Mouse (Mus musculus) small intestine, adult 2 months (tissue): ENCODE measurements around the gene Itgb1bp1.

Experiments
- CTCF ChIP-seq: fragments of 200-500 bp; IDR thresholded peaks from 2 replicates; pipeline ENCODE4 v1.5.1; 2012; ENCODE audit warnings: low read depth, mild to moderate bottlenecking, control low read depth, inconsistent platforms, low read length, moderate library complexity, mixed read lengths; ENCODE audit not compliant: insufficient replicate concordance, insufficient read length; ENCODE audit errors: extremely low read depth
- POLR2A ChIP-seq: fragments of 200-500 bp; IDR thresholded peaks from 2 replicates; pipeline ENCODE4 v1.6.1; 2012; ENCODE audit warnings: low read depth, mild to moderate bottlenecking, control low read depth, inconsistent platforms, low read length, moderate library complexity

DNA sequence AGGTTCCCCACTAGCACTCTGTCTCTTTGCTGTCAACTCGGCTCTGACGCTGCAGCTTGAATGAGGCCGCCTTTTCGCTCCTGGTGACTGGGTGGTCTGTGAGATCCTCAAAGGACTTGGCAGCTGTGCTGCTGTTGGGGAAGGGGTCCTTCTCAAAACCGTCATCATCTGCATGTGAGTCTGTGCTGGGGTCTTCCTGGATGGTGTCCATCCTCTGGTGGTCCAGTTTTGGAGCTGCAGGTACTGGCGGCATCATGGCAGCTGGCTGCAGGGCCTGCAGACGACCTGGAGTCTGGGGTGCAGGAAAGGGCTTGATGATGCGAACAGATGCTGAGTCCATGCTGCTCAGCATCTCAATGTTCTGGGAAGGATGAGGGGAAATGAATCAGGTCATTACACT, 39.2 kb upstream of the Itgb1bp1 start:
- TF ChIP-seq CTCF (no peak), POLR2A (no peak)
